8 mouse cellular contexts compared by ENCODE assay signal in the genomic region with DNA sequence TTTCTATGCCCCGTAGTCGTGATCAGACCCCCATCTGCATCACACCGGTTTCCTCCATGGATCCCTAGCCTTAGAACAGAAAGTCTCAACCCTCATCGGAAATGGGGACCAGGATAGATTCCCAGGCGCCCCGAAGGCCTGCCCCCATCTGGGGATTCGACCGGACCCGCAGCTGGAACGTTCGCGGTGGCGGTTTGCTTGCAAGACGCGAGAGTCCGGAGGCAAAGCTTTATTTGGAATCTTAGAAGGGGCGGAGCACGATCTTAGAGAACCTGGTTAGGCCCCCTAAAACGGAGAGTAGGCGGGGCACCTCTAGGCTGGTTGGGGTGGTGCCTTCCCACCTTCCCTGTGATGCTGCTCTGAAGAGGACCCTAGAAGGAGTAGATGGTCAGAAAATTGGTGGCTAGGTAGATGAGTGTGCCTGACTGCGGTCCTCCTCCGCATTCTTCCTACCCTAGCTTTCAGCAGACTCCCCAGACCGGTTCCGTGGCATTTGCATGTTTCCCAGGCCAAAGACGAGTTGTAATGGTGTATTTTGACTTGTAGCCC. TPM values are rescaled to one million over a fixed set of nuclear protein-coding genes. Genes with fewer than 3 reads are reported as not detected.
DNase-seq lines count a peak whose midpoint lies in the region; ATAC-seq and TF ChIP-seq lines count a peak whose summit lies in the region.

No protein-coding gene starts in this region.

- no peak for TF ChIP-seq CTCF in left cerebral cortex, adult 2 months (IDR thresholded peaks at IDR 0.05)

- H3K9me3 ChIP-seq in heart, embryonic 12.5 days (replicated peaks), result no peaks in the 10 kb centered on the region
- H3K9me3 ChIP-seq in kidney, embryonic 15.5 days (replicated peaks), result no peaks in the 10 kb centered on the region
- H3K9me3 ChIP-seq in stomach, embryonic 16.5 days (replicated peaks; ENCODE audit: control insufficient read depth, low read length), result no peaks in the 10 kb centered on the region

- no peaks in the 10 kb centered on the region for H3K27me3 ChIP-seq in heart, embryonic 12.5 days (replicated peaks)
- H3K27me3 ChIP-seq in kidney, embryonic 15.5 days, result no peaks in the 10 kb centered on the region
- no peaks in the 10 kb centered on the region for H3K27me3 ChIP-seq in stomach, embryonic 16.5 days (ENCODE audit: control insufficient read depth, insufficient read depth, low read length)

- intact Hi-C loops in left cerebral cortex, adult 2 months (cut with DNase I), result loop anchor here (5.0 kb wide), 1 partner anchor 206 kb away; a partner anchor contains a TSS
- intact Hi-C loops in left cerebral cortex, postnatal 25 days (cut with DNase I), result loop anchor here (5.0 kb wide), 1 partner anchor 206 kb away; a partner anchor contains a TSS

- H3K9ac ChIP-seq in heart, embryonic 12.5 days, result peak overlapping the region; percentile 75
- peak overlapping the region; percentile 57 for H3K9ac ChIP-seq in kidney, embryonic 15.5 days
- H3K9ac ChIP-seq in stomach, embryonic 16.5 days (ENCODE audit: low read length), result peak overlapping the region; percentile 88

- peaks cover 7% of the 10 kb centered on the region; the same call in 1 of the 2 replicates for H3K36me3 ChIP-seq in heart, embryonic 12.5 days
- H3K36me3 ChIP-seq in kidney, embryonic 15.5 days, result peaks cover 10% of the 10 kb centered on the region; the same call in 1 of the 2 replicates
- H3K36me3 ChIP-seq in stomach, embryonic 16.5 days (ENCODE audit: control insufficient read depth, insufficient read depth, low read length), result no peaks in the 10 kb centered on the region; the same call in 1 of the 2 replicates

- peak overlapping the region; percentile 79 for H3K4me2 ChIP-seq in heart, embryonic 12.5 days
- peak overlapping the region; percentile 92 for H3K4me2 ChIP-seq in kidney, embryonic 15.5 days
- peak overlapping the region; percentile 80 for H3K4me2 ChIP-seq in stomach, embryonic 16.5 days (ENCODE audit: low read depth, low read length)

- ATAC-seq in common myeloid progenitor, adult 5-6 weeks (replicated peaks; ENCODE audit: low read depth, poor library complexity, severe bottlenecking), result peak; percentile 37
- ATAC-seq in heart, embryonic 12.5 days (ENCODE audit: insufficient number of reproducible peaks, low FRiP score), result 0 out of 2 replicates have a peak, but pooled peaks have one; percentile 37
- ATAC-seq in kidney, embryonic 15.5 days (replicated peaks; ENCODE audit: low FRiP score), result peak; percentile 38
- peak; percentile 38 for ATAC-seq in stomach, embryonic 16.5 days (ENCODE audit: insufficient read depth, low FRiP score)

- WGBS in heart, embryonic 12.5 days, result 4% methylated on average over 25 of the region's 25 CpGs
- 4% methylated on average over 25 of the region's 25 CpGs for WGBS in kidney, embryonic 15.5 days
- 3% methylated on average over 25 of the region's 25 CpGs for WGBS in stomach, embryonic 16.5 days

- H3K27ac ChIP-seq in left cerebral cortex, adult 2 months, result peak overlapping the region; percentile 21; the same call in 1 of the 2 replicates
- no peak overlapping the region for H3K27ac ChIP-seq in heart, embryonic 12.5 days (ENCODE audit: poor library complexity, severe bottlenecking)
- H3K27ac ChIP-seq in kidney, embryonic 15.5 days, result peak overlapping the region; percentile 80; the same call in 1 of the 2 replicates
- peak overlapping the region; percentile 83; the same call in 1 of the 2 replicates for H3K27ac ChIP-seq in stomach, embryonic 16.5 days (ENCODE audit: low read length)

- H3K4me1 ChIP-seq in heart, embryonic 12.5 days (replicated peaks), result peaks cover 16% of the 10 kb centered on the region
- H3K4me1 ChIP-seq in kidney, embryonic 15.5 days, result peaks cover 15% of the 10 kb centered on the region
- peaks cover 6% of the 10 kb centered on the region; the same call in 1 of the 2 replicates for H3K4me1 ChIP-seq in stomach, embryonic 16.5 days (ENCODE audit: control insufficient read depth, insufficient read depth, low read length)

- peak in 1 of 2 experiments; percentile 18 for DNase-seq in left cerebral cortex, adult 2 months (ENCODE audit: extremely low spot score in 1 of 2, low spot score in 2 of 2)
- no peak for DNase-seq in left cerebral cortex, postnatal 25 days (ENCODE audit: low spot score in 2 of 2)
- DNase-seq in lung, postnatal 10 days, result peak; percentile 69
- DNase-seq in T-cell, adult 2 months (ENCODE audit: low spot score), result no peak

- peak overlapping the region; percentile 59 for H3K4me3 ChIP-seq in left cerebral cortex, adult 2 months
- H3K4me3 ChIP-seq in heart, embryonic 12.5 days, result peak overlapping the region; percentile 63
- H3K4me3 ChIP-seq in kidney, embryonic 15.5 days (replicated peaks), result peak overlapping the region; percentile 70
- peak overlapping the region; percentile 86 for H3K4me3 ChIP-seq in stomach, embryonic 16.5 days (replicated peaks; ENCODE audit: low read length)

RNA-seq across cellular contexts. Expression of a gene that starts 0.9 kb away (rescaled TPM):
- 10 to 100 TPM; 11.2 to 13.4 TPM for total RNA-seq in left cerebral cortex, adult 2 months (2021)
- 10 to 100 TPM; 11.4 to 12.6 TPM for total RNA-seq in left cerebral cortex, postnatal 25 days (2021)
- total RNA-seq in common myeloid progenitor, adult 5-6 weeks (2017), result 3.6 and 5.9 TPM in 2 replicates
- 22.3 and 22.6 TPM in 2 replicates for polyA plus RNA-seq in heart, embryonic 12.5 days (2016; fragmentation: Nextera tagmentation; extraction: Ambion mirVana)
- 32.5 and 48.2 TPM in 2 replicates for polyA plus RNA-seq in kidney, embryonic 15.5 days (2015; fragmentation: Nextera tagmentation; extraction: Ambion mirVana)
- polyA plus RNA-seq in stomach, embryonic 16.5 days (2015; fragmentation: Nextera tagmentation; extraction: Ambion mirVana), result 35.6 and 38.1 TPM in 2 replicates

RNA-seq across cellular contexts. Expression of a gene that starts 8.0 kb away (rescaled TPM):
- total RNA-seq in left cerebral cortex, adult 2 months (2021), result under 1 TPM; 0.09 to 0.26 TPM
- total RNA-seq in left cerebral cortex, postnatal 25 days (2021), result under 1 TPM; 0.09 to 0.14 TPM
- total RNA-seq in common myeloid progenitor, adult 5-6 weeks (2017), result not detected in 2 replicates
- polyA plus RNA-seq in heart, embryonic 12.5 days (2016; fragmentation: Nextera tagmentation; extraction: Ambion mirVana), result not detected in 2 replicates
- polyA plus RNA-seq in kidney, embryonic 15.5 days (2015; fragmentation: Nextera tagmentation; extraction: Ambion mirVana), result not detected in 2 replicates
- polyA plus RNA-seq in stomach, embryonic 16.5 days (2015; fragmentation: Nextera tagmentation; extraction: Ambion mirVana), result not detected in 2 replicates

RNA-seq across cellular contexts. Expression of a gene that starts 42.0 kb away (rescaled TPM):
- total RNA-seq in left cerebral cortex, adult 2 months (2021), result under 1 TPM; 0.26 to 0.29 TPM
- total RNA-seq in left cerebral cortex, postnatal 25 days (2021), result not detected
- total RNA-seq in common myeloid progenitor, adult 5-6 weeks (2017), result not detected in 2 replicates
- not detected in 2 replicates for polyA plus RNA-seq in heart, embryonic 12.5 days (2016; fragmentation: Nextera tagmentation; extraction: Ambion mirVana)
- 0.17 and 0.19 TPM in 2 replicates for polyA plus RNA-seq in kidney, embryonic 15.5 days (2015; fragmentation: Nextera tagmentation; extraction: Ambion mirVana)
- 0.19 and 0.27 TPM in 2 replicates for polyA plus RNA-seq in stomach, embryonic 16.5 days (2015; fragmentation: Nextera tagmentation; extraction: Ambion mirVana)
